Mouse (Mus musculus) brain, embryonic 14.5 days (tissue): ENCODE measurements at regions not wholly inside any gene's neighbourhood (a gene's known extent, or its start where the extent isn't known, plus 50 kb on each side); places are given as distances from the start of the nearest gene placed in this dataset.

Experiments used
- CTCF ChIP-seq: fragments of 200-500 bp; IDR thresholded peaks from 2 replicates; pipeline ENCODE4 v1.5.1; 2012; ENCODE audit warnings: inconsistent platforms, mild to moderate bottlenecking, moderate library complexity, borderline replicate concordance; ENCODE audit not compliant: insufficient read depth, insufficient read length; ENCODE audit errors: extremely low read depth
- POLR2A ChIP-seq: fragments of 200-500 bp; IDR thresholded peaks from 2 replicates; pipeline ENCODE4 v1.6.1; 2012; ENCODE audit warnings: mild to moderate bottlenecking, inconsistent platforms, borderline replicate concordance; ENCODE audit not compliant: poor library complexity, insufficient read depth, insufficient read length, severe bottlenecking; ENCODE audit errors: extremely low read depth

DNA sequence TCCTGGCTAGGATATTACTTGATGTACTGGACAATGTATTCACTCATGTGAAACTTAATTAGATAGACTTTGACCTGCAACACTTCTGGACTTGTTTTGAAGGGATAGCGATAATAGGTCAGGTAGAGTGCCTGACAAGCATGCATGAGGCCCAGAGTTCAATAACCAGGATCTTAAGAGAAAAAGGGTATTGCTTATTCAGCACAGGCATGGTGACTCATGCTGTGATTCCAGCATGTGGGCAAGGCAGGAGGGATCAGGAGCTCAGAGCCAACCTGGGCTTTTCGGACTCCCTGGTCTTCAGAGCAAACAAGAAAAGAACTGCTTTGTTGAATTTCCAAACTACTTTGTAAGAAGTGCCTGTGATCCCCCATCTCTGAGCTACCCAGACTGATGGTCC is 411.4 kb downstream of the Med10 start:
- TF ChIP-seq CTCF: no peak
- TF ChIP-seq POLR2A: no peak
